Mouse (Mus musculus) intestine, embryonic 15.5 days (tissue): Measurements from ENCODE around the gene Tmtc2. TPM values are rescaled to one million over a fixed set of nuclear protein-coding genes. Genes with fewer than 3 reads are reported as not detected.

ENCODE experiments used
- ATAC-seq: fragments of 200-750 bp; cut with Nextera tagmentation; 2 replicates; pipeline ENCODE4 v1.8.0; 2017; ENCODE audit warnings: moderate TSS enrichment, moderate library complexity
- H3K27ac ChIP-seq: fragments of 300-500 bp; sonication (generic); 2 replicates; pipeline ENCODE4 v1.5.1; 2015; ENCODE audit warnings: mild to moderate bottlenecking, inconsistent platforms
- H3K27me3 ChIP-seq: fragments of 300-500 bp; sonication (generic); replicated peaks from 2 replicates; pipeline ENCODE4 v1.6.1; 2015; ENCODE audit warnings: inconsistent platforms
- H3K36me3 ChIP-seq: fragments of 300-500 bp; sonication (generic); 2 replicates; pipeline ENCODE4 v1.6.1; 2015; ENCODE audit warnings: inconsistent platforms
- H3K4me1 ChIP-seq: fragments of 300-500 bp; sonication (generic); replicated peaks from 2 replicates; pipeline ENCODE4 v1.6.1; 2015; ENCODE audit warnings: inconsistent platforms
- H3K4me2 ChIP-seq: fragments of 300-500 bp; sonication (generic); replicated peaks from 2 replicates; pipeline ENCODE4 v1.6.1; 2015; ENCODE audit warnings: mild to moderate bottlenecking, inconsistent platforms
- H3K4me3 ChIP-seq: fragments of 300-500 bp; sonication (generic); replicated peaks from 2 replicates; pipeline ENCODE4 v1.5.1; 2015; ENCODE audit warnings: inconsistent platforms
- H3K9ac ChIP-seq: fragments of 300-500 bp; sonication (generic); 2 replicates; pipeline ENCODE4 v1.6.1; 2015; ENCODE audit warnings: inconsistent platforms
- H3K9me3 ChIP-seq: fragments of 300-500 bp; sonication (generic); 2 replicates; pipeline ENCODE4 v1.6.1; 2016; ENCODE audit warnings: inconsistent platforms
- WGBS: fragments of 180-500 bp; shearing (Covaris S2); methylation state at CpG from one replicate; pipeline ENCODE4 v1.1.7; 2015; 5-methylcytosine and 5-hydroxymethylcytosine counted together
- polyA plus RNA-seq: library from polyadenylated mRNA; unstranded; fragments of >200 nt; fragmentation: Nextera tagmentation; extraction: Ambion mirVana; gene quantifications from 2 replicates; pipeline ENCODE4 v1.2.1, GENCODE M21; 2015

Tmtc2 gene
- polyA plus RNA-seq, 1 experiment from 2014 or later: 9.1 TPM

DNA sequence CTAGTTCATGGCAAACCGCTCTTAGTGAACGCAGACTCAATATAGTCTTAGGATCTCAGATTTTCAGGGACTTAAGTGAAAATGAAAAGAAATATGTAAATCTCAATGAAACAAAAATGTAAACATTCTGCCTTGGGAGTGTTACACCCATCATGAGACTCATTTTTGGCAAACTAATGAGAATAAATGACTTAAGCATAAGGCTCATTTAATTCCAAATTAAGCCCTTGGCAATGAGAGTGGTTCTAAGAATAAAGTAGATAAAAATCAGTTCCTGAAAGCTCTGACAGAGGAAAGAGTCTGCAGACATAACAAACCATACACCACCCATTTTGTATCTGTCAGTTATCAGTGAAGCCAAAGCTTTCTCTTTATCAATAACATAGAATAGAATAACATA lies 196.5 kb downstream of the Tmtc2 start:
- Histone ChIP-seq H3K9ac (no peak overlapping the region), H3K27ac (no peak overlapping the region), H3K4me1 (no peaks in the 10 kb centered on the region), H3K9me3 (no peaks in the 10 kb centered on the region), H3K36me3 (no peaks in the 10 kb centered on the region), H3K4me3 (no peak overlapping the region), H3K4me2 (no peak overlapping the region), H3K27me3 (no peaks in the 10 kb centered on the region)
- no peak for ATAC-seq
- WGBS: 96% methylated on average over 2 of the region's 2 CpGs

DNA sequence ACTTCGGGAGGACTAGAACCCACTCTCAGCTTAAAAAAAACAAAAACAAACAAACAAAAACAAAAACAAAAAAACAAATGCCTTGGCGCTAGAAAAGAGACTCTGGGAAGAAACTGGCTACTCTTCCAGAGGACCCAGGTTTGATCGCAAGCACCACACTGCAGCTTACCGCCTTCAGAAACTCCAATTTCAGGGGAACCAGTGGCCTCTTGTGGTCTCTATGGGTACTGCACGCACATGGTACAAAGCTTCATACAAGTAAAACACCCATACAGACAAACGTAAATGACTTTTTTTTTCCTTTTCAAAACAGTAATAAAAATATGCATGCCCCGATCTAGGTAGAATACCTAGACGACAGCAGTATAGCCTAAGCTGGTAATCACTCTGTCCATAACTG lies 201.0 kb downstream of the Tmtc2 start:
- 97% methylated on average over 8 of the region's 8 CpGs for WGBS
- H3K4me2 ChIP-seq: no peak overlapping the region
- no peak overlapping the region for H3K9ac ChIP-seq
- no peak overlapping the region for H3K4me3 ChIP-seq
- H3K9me3 ChIP-seq: no peaks in the 10 kb centered on the region
- no peak for ATAC-seq
- no peaks in the 10 kb centered on the region for H3K36me3 ChIP-seq
- H3K27me3 ChIP-seq: no peaks in the 10 kb centered on the region
- H3K27ac ChIP-seq: no peak overlapping the region
- no peaks in the 10 kb centered on the region for H3K4me1 ChIP-seq

DNA sequence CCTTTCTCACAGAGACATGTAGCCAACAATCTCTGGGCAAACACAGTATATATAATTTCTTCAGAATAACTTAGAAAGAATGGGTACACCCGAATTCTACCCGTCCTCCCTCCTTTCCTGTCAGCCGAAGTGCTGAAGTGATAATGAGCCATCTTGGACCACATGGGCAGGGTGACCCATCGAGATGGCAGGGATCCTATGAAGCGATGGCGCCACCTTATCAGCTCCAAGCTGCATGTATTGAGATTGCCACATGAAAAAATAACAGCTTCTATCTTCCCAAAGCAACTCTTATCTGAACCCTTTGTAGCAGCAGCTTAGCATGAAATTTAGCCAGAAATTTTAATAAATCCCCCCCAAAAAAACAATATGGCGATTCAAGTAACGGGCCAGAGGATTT lies 206.0 kb downstream of the Tmtc2 start:
- no peaks in the 10 kb centered on the region for H3K27me3 ChIP-seq
- no peaks in the 10 kb centered on the region for H3K9me3 ChIP-seq
- H3K4me3 ChIP-seq: no peak overlapping the region
- H3K4me1 ChIP-seq: no peaks in the 10 kb centered on the region
- no peak overlapping the region for H3K4me2 ChIP-seq
- H3K9ac ChIP-seq: no peak overlapping the region
- 96% methylated on average over 8 of the region's 8 CpGs for WGBS
- H3K36me3 ChIP-seq: no peaks in the 10 kb centered on the region
- ATAC-seq: no peak
- no peak overlapping the region for H3K27ac ChIP-seq

DNA sequence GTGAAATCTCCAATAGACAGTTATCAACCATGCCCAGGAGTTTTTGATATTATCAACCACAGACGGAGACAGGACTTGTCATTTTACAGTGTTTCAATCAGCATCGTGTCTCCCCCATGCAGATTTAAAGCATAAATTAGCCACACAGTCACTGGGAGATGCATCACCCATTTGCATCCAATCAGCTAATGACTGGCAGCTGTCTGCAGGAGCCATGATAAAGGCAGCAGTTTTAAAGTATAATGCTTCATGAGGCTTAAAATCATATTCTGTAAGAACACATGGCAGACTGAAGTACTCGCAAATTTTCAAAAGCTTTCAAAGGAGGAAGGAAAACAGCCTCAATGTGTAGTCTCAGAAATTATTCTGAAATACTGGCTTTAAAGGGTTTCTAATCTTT lies 209.8 kb downstream of the Tmtc2 start:
- H3K9me3 ChIP-seq: no peaks in the 10 kb centered on the region
- H3K4me3 ChIP-seq: no peak overlapping the region
- no peaks in the 10 kb centered on the region for H3K36me3 ChIP-seq
- H3K27ac ChIP-seq: no peak overlapping the region
- H3K27me3 ChIP-seq: no peaks in the 10 kb centered on the region
- no peak for ATAC-seq
- no peak overlapping the region for H3K4me2 ChIP-seq
- no peak overlapping the region for H3K9ac ChIP-seq
- 82% methylated on average over 3 of the region's 3 CpGs for WGBS
- H3K4me1 ChIP-seq: no peaks in the 10 kb centered on the region

- peak; percentile 96 for ATAC-seq
- WGBS: 67% methylated on average over 2 of the region's 2 CpGs
- H3K9ac ChIP-seq: no peak overlapping the region
- H3K4me3 ChIP-seq: no peak overlapping the region
- H3K4me1 ChIP-seq: no peaks in the 10 kb centered on the region
- no peaks in the 10 kb centered on the region for H3K9me3 ChIP-seq
- H3K36me3 ChIP-seq: no peaks in the 10 kb centered on the region
- no peaks in the 10 kb centered on the region for H3K27me3 ChIP-seq
- H3K27ac ChIP-seq: peak overlapping the region; percentile 36; the same call in 1 of the 2 replicates
- no peak overlapping the region for H3K4me2 ChIP-seq
Measured at GRCm38 (mm10) chr10:105350301-105350700, 223.9 kb downstream of the Tmtc2 start.

GRCm38 (mm10) chr10:105345920-105346319 lies 228.3 kb downstream of the Tmtc2 start:
- 88% methylated on average over 3 of the region's 3 CpGs for WGBS
- Histone ChIP-seq H3K36me3 (no peaks in the 10 kb centered on the region), H3K4me1 (no peaks in the 10 kb centered on the region), H3K27me3 (no peaks in the 10 kb centered on the region), H3K4me2 (no peak overlapping the region), H3K9me3 (no peaks in the 10 kb centered on the region), H3K27ac (no peak overlapping the region), H3K9ac (no peak overlapping the region), H3K4me3 (no peak overlapping the region)
- ATAC-seq: 0 out of 2 replicates have a peak, but pooled peaks have one; percentile 50

- Histone ChIP-seq H3K9ac (no peak overlapping the region), H3K27ac (no peak overlapping the region), H3K4me2 (no peak overlapping the region), H3K36me3 (no peaks in the 10 kb centered on the region), H3K27me3 (no peaks in the 10 kb centered on the region), H3K4me1 (no peaks in the 10 kb centered on the region), H3K4me3 (no peak overlapping the region), H3K9me3 (no peaks in the 10 kb centered on the region)
- 87% methylated on average over 2 of the region's 2 CpGs for WGBS
- no peak for ATAC-seq
Measured at GRCm38 (mm10) chr10:105332856-105333255, 241.4 kb downstream of the Tmtc2 start.

DNA sequence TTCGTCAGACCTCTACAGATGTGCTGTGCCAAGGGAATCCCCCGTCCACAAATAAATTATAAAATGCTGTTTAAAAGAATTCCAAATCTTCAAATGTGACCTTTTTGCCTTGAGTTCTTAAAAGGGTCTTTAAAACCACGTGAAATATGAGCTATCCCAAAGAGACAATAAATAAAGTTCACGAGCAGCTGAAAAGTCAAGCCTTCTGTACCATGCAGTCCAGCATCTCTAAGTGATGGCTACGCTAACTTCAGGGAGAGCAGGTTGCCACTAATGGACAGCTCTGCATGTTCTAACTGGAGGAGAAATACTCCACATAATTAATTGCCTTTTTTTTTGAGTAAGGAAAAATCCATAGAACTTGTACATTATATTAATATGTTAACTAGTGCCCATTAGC lies 243.9 kb downstream of the Tmtc2 start:
- no peaks in the 10 kb centered on the region for H3K36me3 ChIP-seq
- WGBS: 55% methylated on average over 5 of the region's 5 CpGs
- H3K27ac ChIP-seq: no peak overlapping the region
- no peaks in the 10 kb centered on the region for H3K4me1 ChIP-seq
- no peaks in the 10 kb centered on the region for H3K27me3 ChIP-seq
- no peaks in the 10 kb centered on the region for H3K9me3 ChIP-seq
- no peak overlapping the region for H3K4me2 ChIP-seq
- no peak overlapping the region for H3K4me3 ChIP-seq
- H3K9ac ChIP-seq: no peak overlapping the region
- no peak for ATAC-seq

- Histone ChIP-seq H3K9ac (no peak overlapping the region), H3K4me2 (no peak overlapping the region), H3K27me3 (no peaks in the 10 kb centered on the region), H3K4me1 (no peaks in the 10 kb centered on the region), H3K9me3 (no peaks in the 10 kb centered on the region), H3K36me3 (no peaks in the 10 kb centered on the region), H3K27ac (no peak overlapping the region), H3K4me3 (no peak overlapping the region)
- WGBS: 71% methylated on average over 4 of the region's 4 CpGs
- no peak for ATAC-seq
Measured at GRCm38 (mm10) chr10:105323646-105324192, 250.5 kb downstream of the Tmtc2 start.

- no peak overlapping the region for H3K4me2 ChIP-seq
- H3K9ac ChIP-seq: no peak overlapping the region
- WGBS: 66% methylated on average over 3 of the region's 3 CpGs
- no peaks in the 10 kb centered on the region for H3K27me3 ChIP-seq
- no peak overlapping the region for H3K27ac ChIP-seq
- H3K9me3 ChIP-seq: no peaks in the 10 kb centered on the region
- H3K4me1 ChIP-seq: no peaks in the 10 kb centered on the region
- no peaks in the 10 kb centered on the region for H3K36me3 ChIP-seq
- ATAC-seq: no peak
- H3K4me3 ChIP-seq: no peak overlapping the region
Measured at GRCm38 (mm10) chr10:105319299-105320057, 254.8 kb downstream of the Tmtc2 start.

- H3K4me3 ChIP-seq: no peak overlapping the region
- H3K36me3 ChIP-seq: no peaks in the 10 kb centered on the region
- no peaks in the 10 kb centered on the region for H3K9me3 ChIP-seq
- no peak overlapping the region for H3K4me2 ChIP-seq
- ATAC-seq: no peak
- H3K27ac ChIP-seq: no peak overlapping the region
- no peaks in the 10 kb centered on the region for H3K4me1 ChIP-seq
- 57% methylated on average over 2 of the region's 2 CpGs for whole genome bisulfite sequencing
- H3K27me3 ChIP-seq: no peaks in the 10 kb centered on the region
- H3K9ac ChIP-seq: no peak overlapping the region
Measured at GRCm38 (mm10) chr10:105318869-105319268, 255.4 kb downstream of the Tmtc2 start.

DNA sequence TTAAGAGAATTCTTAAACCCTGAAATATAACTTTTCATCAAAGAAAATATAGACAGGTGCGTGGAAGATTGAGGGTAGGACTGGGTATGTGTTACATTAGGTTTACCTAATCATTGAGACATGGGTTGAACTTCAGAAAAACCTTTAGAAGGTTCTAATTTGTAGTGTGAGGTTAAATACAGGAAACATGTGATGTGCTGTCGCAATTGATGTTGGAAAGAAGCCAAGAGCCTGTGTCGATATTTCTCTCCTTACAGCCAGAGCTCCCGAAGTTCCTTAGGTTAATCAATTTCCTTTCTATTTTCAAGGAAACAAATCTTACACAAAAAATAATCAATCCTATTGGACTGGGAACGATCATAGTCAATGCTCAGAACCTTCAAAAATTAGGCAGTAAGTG lies 261.3 kb downstream of the Tmtc2 start:
- Histone ChIP-seq H3K4me1 (no peaks in the 10 kb centered on the region), H3K9me3 (no peaks in the 10 kb centered on the region), H3K27ac (no peak overlapping the region), H3K4me3 (no peak overlapping the region), H3K27me3 (no peaks in the 10 kb centered on the region), H3K4me2 (no peak overlapping the region), H3K9ac (no peak overlapping the region), H3K36me3 (no peaks in the 10 kb centered on the region)
- no peak for ATAC-seq
- 80% methylated on average over 5 of the region's 5 CpGs for WGBS

DNA sequence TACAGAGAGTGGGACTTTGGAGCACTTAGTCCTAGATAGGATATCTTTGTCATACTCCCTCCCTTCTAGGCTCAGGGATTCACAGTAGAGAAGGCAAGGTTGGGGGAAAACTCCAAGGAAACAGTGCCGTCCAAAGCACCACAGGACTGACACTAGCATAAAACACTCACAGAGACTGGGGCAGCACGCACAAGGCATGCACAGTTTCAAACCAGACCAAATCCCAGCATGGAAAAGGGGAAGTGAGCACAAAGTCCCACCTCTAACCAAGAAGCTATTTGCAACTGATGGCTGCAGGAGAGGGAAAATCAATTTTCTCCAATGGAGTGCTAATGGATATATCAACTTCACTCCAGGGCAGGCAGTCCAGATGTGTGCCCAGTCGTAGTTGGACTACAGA lies 276.7 kb downstream of the Tmtc2 start:
- ATAC-seq: no peak
- Histone ChIP-seq H3K27me3 (no peaks in the 10 kb centered on the region), H3K36me3 (no peaks in the 10 kb centered on the region), H3K9ac (no peak overlapping the region), H3K9me3 (no peaks in the 10 kb centered on the region), H3K4me1 (no peaks in the 10 kb centered on the region), H3K27ac (no peak overlapping the region), H3K4me2 (no peak overlapping the region), H3K4me3 (no peak overlapping the region)
- 71% methylated on average over 3 of the region's 3 CpGs for WGBS
